Mouse (Mus musculus) kidney, adult 8-10 months (tissue): ENCODE data around the gene Mttp.

Source experiments
- DNase-seq, 2 experiments: peaks; one replicate each; pipeline ENCODE4 v3.0.0; 2022

Mttp gene

DNA sequence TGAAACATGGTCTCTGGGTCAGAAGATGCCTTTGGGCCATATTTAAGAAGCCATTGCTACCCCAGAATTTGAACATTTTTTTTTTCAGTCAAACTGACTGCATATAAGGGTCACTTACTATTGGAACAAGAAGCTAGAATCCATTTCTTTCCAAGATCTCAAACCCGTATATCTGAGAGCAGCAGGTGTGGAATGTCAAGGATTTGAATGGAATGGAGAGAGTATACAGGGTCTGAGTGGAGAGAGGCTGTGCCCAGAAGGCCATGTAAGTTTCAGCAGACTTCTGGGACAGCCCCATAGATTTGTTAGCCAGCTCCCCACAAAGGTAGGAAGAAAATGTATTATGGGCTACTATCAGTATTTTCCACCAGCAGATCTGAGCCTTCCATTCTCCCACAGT, 66.1 kb downstream of the Mttp start:
- no peak for DNase-seq

DNA sequence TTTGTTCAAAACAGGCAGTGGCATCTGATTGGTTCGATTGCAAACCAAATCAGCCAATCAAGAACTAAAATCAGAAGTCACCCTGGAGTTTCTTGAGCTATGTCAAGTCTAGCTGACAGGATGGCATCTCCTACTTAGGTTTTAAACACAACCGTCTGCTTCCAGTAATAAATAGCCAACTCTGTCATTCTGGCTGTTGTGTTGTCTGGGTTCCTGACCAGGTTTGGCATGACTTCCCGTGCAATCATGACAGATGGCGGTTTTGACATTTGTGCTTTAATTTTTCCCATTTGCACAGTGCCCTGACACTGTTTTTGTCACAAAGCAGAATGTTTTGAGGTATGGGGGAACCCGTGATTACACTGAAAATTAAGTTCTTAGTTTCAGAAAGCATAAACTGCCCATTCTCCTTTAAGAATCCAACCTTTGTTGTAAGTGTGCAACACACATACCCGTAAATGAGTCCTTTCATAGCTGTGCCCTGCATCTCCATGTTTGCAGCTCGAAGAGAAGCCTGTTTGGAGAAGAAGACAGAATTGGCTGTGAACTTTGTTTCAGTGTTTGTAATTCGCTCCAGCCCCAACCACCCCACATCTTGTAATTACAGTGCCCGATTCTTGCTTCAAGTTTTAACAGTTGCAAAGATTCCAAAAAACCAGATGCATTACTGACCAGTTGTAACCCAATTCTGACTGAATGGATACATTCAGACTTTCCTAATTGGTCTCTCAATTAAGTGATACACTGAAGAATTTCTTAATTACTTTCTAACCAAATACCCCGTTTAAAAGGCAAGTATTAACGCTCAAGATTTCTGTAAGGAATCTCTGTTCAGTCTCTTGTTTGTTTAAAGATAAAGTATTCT, 67.1 kb downstream of the Mttp start:
- DNase-seq = no peak

DNA sequence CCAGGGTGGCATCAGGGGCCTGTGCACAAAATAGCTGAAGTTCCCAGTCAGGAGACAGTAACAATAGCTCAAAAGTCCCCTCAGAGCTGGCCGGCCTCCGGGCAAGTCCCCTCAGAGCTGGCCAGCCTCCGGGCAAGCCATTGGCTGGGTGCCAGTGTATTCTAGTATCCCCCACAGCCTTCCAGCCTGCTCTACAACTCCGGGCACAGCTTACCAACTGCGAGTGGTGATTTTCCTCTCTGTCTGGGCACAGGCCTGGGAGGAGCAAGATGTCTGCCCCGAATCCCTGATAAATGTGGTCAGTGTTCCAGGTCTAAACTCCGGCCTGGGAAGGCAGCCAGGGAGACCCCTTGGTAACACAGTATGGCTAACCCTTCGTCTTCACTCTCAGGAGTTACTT, 69.6 kb downstream of the Mttp start:
- no peak for DNase-seq

DNA sequence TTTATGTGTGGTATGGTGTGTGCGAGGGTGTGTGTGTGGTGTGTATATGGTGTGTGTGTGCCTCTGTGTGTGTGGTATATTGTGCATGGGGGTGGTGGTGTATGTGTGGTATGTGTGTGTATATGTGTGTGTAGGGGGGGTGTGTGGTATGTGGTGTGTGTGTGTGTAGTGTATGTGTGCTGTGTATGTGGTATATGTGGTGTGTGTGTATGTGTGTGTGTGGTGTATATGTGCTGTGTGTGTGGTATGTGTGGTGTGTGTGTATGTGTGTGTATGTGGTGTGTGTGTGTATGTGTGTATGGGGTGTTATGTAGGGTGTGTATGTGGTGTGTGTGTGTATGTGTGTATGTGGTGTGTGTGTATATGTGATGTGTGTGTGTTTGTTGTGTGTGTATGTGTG, 70.6 kb downstream of the Mttp start:
- no peak for DNase-seq

DNA sequence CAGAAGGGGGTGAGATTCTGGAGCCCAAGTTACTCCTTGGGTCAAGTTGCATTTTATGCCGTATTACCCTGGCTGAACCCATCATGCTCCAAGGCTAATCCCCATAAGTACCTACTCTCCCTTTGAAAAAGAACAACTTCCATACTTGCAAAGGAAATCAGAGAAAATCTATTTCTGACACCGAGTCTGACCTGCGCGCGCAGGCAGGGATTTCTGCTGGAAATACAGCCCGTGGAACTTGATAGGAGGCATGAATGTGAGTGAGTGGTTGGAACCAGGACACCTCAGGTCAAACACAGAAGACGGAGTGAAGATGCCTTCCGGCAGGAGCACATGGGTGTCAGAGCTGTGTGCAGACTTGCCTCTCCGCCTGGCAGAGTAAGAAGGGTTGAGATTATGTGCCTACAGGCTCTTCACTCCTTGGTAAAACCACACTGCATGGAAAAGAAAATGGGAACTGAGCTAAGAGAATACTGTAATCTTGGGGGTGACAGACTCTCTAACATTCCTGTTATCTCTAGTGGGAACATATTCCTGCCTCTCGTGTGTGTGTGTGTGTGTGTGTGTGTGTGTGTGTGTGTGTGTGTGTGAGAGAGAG, 73.2 kb downstream of the Mttp start:
- DNase-seq = no peak

DNA sequence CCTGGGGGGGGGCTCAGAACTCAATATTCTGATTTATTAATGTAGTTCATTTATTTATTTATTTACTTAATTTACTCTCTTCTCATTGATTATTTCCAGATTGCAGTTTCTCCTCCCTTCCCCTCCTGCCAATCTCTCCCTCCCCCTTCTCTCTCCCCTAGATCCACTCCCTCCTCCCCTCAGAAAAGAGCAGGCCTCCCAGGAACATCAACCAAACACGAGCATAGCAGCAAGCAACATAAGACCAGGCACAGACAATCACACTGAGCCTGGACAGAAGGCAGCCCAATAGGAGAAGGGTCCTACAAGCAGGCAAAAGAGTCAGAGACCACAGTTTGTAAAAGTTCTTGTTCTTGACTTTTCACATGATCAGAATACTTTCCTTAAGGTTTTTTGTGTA, 73.8 kb downstream of the Mttp start:
- no peak for DNase-seq

DNA sequence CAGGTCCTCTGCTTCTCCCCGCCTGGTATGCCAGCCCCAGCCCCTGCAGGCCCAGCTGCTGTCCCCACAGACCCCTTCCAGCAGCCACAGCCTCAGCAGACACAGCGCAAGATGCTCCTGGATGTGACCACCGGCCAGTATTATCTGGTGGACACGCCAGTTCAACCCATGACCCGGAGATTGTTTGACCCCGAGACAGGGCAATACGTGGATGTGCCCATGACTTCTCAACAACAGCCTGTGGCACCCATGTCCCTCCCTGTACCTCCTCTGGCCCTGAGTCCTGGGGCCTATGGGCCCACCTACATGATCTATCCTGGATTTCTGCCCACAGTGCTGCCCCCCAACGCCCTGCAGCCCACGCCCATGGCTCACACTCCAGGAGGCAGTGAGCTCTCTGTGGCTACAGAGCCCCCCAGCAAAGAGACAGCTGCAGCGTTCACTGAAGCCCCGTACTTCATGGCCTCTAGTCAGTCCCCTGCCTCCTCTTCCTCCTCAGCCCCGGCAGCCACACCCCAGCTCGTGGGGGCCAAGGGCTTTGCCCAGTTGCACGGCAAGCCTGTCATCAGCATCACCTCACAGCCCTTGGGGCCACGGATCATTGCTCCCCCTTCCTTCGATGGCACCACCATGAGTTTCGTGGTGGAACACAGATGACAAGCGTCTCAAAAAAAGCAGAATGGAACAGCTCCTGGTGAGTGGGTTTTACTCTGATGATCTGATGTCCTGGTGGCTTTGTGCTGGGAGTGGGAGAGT, 74.8 kb downstream of the Mttp start:
- no peak for DNase-seq

DNA sequence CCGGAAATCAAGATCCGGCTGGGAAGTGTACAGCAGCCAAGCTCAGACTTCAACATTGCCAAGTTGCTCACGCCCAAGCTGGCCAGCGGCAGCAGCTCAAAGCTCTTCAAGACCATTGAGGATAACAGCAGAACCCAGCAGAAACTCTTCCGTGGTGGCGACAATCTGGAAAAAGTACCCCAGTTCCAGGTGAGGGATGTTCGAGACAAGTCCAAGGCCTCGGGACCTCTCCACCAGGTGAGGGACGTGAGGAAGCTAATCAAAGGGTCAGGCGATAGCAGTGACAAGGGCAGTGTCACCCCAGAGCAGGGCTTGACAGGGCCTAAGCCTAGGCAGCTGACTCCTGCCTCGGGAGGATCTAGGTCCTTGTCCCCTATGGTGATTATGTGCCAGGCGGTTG, 76.7 kb downstream of the Mttp start:
- no peak for DNase-seq

DNA sequence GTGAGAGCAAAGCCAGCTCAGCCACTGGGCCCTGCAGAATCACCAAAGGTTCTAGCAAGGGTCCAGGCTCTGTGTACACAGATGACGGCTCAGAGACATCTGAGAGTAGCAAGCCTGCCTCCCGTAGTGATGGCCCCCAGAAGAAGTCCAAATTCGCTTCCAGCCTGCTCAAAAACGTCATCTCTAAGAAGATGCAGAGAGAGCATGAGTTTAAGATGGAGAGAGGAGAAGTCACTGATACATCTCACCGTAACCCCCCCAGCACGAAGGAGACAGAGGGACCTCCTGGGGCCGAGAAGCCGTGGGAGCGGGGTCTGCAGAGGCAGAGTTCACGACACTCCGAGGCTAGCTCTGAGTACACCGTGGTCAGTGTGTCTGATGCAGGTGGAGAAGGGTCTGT, 77.5 kb downstream of the Mttp start, which contains the start of gene Gm5105:
Gm5105 (minus strand) TSS at position 101 of the 400 bp plus-strand sequence.
- DNase-seq = no peak

DNA sequence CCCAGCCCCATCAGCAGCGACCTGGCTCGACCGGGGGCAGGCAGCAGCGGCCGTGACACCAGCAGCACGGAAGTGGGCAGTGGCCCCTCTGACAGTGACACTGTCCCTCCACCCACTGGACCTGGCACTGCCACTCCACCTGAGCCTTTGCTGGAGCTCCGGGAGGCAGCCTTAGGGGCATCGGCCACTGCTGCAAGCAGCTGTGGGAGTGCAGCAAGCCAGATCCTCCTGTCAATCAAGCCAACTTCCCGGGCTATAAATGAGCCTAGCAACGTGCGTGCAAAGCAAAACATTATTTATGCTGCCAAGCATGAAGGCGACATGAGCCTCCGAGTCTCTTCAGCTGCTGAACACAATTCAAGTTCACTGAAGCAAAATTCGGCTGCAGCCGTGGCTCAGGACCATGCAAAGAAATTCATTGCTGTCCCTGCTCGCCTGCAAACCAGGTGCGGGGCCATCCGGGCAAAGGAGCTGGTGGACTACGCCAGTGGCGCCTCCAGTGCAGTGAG, 78.4 kb downstream of the Mttp start:
- DNase-seq = no peak

DNA sequence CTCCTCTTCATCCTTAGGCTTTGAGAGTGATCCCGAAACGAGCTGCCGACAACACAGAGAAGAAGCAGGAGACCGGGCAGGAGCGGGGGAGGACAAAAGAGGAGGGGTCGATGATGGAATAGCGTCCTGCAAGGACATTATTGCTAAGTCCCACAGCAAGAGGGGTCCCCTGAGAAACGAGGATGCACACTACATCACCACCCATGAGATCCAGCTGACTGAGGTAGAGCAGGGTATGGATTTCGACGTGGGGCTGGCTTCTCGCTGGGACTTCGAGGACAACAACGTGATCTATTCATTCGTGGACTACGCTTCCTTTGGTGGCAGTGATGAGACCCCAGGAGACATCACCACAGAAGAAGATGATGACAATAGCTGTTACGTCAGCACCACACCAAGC, 78.8 kb downstream of the Mttp start:
- DNase-seq = no peak

DNA sequence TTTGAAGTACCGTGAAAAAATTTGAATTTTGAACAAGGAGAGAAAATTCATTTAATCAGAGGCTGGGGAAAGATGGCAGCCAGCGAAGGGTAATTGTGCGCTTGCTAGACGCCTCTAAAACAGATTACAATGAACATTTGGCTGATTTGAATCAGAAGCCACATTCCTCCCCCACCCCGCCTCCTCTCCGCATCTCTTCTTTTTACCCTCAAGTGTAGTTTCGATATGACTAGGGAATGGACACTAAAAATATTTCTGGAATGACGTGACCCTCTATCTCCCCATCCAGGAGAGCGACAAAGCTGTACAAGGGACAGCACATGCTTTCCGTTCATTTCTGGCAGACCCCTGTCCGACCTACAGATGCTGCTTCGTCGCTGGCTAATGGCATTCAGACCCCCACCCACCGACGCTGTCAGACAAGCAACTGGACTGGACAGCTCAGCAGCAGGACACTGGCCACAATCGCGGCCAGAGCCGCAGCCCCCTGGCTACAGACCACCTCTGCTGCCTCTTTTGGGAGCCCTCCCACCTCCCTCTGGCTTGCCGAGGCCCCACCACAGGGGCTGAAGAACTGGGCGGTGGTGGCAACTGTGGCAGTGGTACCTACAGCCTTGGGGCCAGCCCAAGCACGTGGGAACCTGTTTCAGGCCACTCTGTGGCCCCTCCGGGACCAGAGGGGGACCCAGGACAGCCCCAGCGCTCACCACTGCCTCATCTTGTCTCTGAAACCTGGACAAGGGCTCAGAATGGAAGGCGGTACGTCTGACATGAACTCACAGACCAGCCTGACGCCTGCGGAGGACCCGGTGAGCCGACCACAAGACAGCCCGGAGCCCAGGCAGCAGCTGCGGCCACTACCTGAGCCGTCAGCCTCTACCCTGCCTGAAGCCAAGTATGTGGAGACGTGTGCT, 79.8 kb downstream of the Mttp start, which contains the start of gene 1110002E22Rik:
1110002E22Rik (plus strand) TSS at position 321 of the 914 bp plus-strand sequence.
- no peak for DNase-seq

DNA sequence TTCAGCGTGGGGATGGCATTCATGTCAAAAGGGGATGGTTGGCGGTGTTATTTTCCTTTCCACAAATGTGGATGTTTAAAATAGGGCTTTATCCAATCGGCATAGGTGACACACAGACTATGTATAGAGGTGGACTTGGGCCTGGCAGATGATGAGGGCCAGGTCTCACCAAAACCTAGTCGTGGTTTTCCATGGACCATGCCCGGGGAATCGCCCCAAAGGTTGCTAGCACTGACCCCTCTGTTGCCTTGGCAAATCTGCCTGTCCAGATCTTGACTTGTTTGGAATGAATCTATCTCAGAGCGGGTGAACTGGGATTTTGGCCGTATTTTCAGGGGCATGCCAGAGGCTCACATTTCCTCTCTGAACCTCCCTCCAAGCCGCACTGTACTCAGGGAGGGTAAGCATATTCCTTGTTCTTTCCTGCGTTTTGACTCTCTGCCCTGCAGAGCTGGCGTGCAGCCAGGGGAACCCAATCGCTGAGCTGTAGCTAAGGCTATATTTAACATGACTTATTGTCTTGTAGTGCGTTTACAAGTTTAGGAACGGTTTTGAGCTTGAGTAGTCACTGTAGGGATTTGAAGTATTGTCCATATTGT, 80.9 kb downstream of the Mttp start:
- peak in 1 of 2 experiments; percentile 10 for DNase-seq

DNA sequence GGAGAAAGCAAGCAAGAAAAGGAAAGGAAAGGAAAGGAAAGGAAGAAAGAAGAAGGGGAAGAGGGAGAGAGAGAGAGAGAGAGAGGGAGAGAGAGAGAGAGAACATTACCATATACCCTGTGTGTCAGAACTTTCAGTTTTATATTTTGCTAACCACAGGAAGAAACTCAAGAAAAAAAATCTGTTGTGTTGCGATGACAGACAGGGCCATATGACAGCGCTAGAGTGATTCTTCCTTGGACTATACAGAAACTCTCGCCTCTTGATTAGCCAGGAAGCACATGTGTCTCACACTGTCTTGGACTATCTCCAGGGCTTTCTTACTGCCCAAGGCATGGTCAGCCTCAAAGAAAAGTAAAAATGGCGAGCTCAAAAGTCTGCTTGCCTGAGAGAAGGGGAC, 82.1 kb downstream of the Mttp start:
- DNase-seq = no peak

DNA sequence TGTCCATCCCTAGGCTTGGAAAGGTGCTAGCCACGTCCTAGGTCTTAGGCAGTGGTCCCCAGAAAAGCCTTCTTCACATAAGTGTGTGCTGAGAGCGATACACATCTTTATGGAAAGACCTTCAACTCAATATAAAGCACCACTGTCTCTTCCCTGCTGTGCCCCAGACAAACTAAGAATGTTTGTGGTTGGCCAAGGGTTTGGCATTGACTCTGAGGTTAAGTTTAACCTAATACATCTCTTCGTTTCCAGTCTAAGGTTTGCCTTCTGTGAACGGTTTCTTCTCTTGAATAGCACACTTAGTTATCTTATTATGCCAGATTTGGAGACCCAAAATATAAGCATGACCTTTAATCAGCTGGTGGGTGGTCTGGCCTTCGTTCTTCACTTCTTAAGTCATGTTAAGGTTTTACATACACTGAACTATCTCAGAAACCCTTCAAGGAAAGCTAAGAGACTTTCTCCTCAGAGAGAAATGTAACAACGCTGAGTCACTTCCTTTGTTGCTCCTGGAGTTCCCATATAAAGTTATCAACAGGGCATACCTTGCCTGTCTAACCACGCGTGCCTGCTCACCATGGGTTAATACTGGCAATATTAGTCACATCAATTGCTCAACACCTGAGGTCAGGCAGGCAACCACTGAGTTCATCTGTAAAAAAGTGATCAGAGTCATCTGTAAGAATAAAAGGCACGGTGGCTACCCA, 83.4 kb downstream of the Mttp start:
- no peak for DNase-seq

DNA sequence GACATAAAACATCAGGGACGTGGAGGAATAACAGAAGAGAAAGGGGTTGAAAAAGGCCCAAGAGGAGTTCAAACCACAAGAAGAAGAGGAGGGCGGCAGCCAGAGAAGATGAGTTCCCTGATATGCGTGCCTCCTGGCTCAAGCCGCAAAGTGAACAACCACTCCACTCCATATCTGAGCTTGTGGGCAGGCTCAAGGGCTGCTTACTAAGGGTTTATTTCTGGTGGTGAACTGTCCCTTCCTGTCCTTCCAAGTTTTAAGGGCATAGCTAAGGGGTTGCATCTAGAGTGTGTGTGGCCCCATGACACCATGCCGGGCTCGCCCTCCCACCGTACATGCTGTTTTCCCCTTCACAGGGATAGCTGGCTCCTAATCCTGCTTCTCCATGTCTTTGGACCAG, 84.3 kb downstream of the Mttp start:
- DNase-seq = no peak

DNA sequence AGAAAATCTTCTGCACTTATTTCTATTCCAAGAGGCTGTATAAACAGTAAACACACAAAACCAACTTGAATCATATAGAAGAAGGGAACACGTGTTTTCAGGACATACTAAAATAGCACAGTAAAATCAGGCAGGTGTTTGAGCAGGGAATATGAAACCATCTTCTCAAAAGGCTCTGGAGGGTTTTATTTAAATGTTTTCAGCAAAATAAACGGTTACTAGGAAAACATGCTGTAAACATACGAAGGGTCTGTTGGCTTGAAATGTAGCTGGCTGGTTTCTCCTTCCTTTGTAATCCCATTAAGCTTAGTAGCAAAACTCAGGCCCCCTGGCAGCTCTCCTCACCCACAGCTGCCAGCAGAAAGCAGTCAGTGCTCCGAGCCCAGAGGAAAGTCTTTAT, 86.5 kb downstream of the Mttp start:
- no peak for DNase-seq

DNA sequence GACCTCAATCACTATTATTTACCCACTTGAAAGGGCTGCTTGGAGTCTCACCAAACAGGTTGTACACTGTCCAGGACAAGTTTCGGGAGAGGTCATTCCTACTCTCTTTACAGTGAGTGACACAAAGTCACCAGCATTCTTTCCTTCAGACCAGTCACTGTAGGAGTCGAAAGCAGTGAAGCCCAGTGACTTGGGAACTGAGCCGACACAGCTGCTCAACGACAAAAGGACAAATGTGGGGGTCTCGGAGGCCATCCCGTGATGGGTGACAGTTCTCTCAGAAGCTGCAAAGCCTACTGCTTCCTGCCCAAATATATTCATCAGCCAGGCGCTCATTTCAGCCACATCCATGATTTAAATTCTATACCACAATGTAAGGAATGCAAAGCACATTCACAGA, 87.8 kb downstream of the Mttp start:
- no peak for DNase-seq

DNA sequence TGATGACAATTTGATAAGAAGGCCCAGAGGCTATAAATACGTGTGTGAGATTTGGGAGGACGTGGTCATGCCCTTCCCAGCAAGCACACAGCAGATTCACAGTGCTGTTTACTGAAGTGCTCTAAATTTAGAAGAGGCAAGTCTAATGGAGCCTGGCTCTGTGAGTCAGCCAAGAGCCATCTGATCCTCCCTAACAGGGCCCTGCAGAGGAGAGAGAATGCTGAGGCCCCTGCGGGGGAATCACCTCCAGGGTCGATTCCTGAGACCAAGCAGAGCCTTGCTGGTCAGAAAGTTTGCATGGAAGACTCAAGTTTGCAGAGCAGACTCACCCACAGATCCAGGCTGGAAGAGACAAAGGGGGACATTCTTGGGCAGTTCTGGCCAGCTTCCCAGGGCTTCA, 90.8 kb downstream of the Mttp start:
- DNase-seq = no peak

DNA sequence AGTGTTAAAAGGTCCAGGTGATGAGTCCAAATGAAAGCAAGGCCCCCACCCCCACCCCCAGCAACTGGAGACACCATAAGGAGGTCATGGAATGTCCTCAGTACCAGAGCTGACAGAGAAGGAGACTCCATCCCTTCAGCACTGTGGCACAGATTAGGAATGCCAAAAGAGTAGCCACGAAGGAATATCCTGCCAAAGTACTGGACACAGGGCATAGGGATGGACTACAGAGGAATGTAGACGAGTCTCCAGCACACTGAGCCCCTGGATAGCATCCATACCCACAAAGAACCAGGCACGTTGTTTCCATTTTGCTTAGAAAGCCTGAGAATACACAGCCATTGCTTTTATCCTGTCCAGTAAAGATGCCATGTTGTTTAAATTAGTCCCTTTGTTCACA, 93.3 kb downstream of the Mttp start:
- DNase-seq = no peak

DNA sequence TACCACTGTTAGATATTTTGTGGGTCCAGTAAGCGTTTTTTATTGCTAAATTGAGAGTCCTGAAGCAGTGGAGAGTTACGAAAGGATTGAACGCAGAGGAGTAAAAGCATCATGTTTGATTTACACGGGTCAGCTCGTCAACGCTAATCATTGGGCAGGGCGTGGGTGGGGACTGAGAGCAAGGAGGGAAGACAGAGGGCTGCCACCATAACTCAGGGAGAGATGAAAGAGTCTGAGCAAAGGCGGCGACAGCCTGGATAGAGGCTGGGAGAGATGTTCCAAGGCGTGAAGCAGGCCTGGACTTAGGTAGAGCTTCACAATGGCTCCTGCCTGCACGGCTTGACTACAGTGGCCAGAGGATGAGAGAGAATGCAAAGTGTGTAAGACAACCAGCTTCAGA, 94.0 kb downstream of the Mttp start:
- no peak for DNase-seq
